Mouse (Mus musculus) limb, embryonic 14.5 days (tissue): ENCODE data around the gene Ccr9. TPM values are rescaled to one million over a fixed set of nuclear protein-coding genes. Genes with fewer than 3 reads are reported as not detected.
"Not testable (repeated sequence)": the region's sequence is repeated elsewhere in the genome, so short reads cannot be mapped to it uniquely, and the experiment has no call there.

ENCODE experiments used
- ATAC-seq: fragments of 200-750 bp; cut with Nextera tagmentation; 2 replicates; pipeline ENCODE4 v1.8.0; 2017; ENCODE audit warnings: low read depth, moderate number of reproducible peaks, moderate TSS enrichment; ENCODE audit not compliant: low FRiP score
- DNase-seq: peaks from one replicate; pipeline ENCODE4 v3.0.0-alpha.2; 2015; ENCODE audit warnings: low spot score
- H3K27ac ChIP-seq: fragments of 300-500 bp; sonication (generic); replicated peaks from 2 replicates; pipeline ENCODE4 v1.5.1; 2014; ENCODE audit warnings: low read depth, mild to moderate bottlenecking, low read length, moderate library complexity, mixed read lengths
- H3K27me3 ChIP-seq: fragments of 300-500 bp; sonication (generic); 2 replicates; pipeline ENCODE4 v1.6.1; 2014; ENCODE audit warnings: low read length, mixed read lengths; ENCODE audit not compliant: control insufficient read depth, insufficient read depth
- H3K36me3 ChIP-seq: fragments of 300-500 bp; sonication (generic); 2 replicates; pipeline ENCODE4 v1.6.1; 2014; ENCODE audit warnings: mild to moderate bottlenecking, low read length, moderate library complexity, mixed read lengths; ENCODE audit not compliant: control insufficient read depth, insufficient read depth
- H3K4me1 ChIP-seq: fragments of 300-500 bp; sonication (generic); 2 replicates; pipeline ENCODE4 v1.6.1; 2014; ENCODE audit warnings: antibody characterized with exemption, low read length, mixed read lengths; ENCODE audit not compliant: control insufficient read depth, insufficient read depth
- H3K4me2 ChIP-seq: fragments of 300-500 bp; sonication (generic); replicated peaks from 2 replicates; pipeline ENCODE4 v1.6.1; 2014; ENCODE audit warnings: low read depth, mild to moderate bottlenecking, low read length, moderate library complexity; ENCODE audit not compliant: severe bottlenecking
- H3K4me3 ChIP-seq: fragments of 300-500 bp; sonication (generic); replicated peaks from 2 replicates; pipeline ENCODE4 v1.5.1; 2014; ENCODE audit warnings: low read length
- H3K9ac ChIP-seq: fragments of 300-500 bp; sonication (generic); 2 replicates; pipeline ENCODE4 v1.6.1; 2014; ENCODE audit warnings: mild to moderate bottlenecking, low read depth, low read length, moderate library complexity; ENCODE audit not compliant: severe bottlenecking
- H3K9me3 ChIP-seq: fragments of 300-500 bp; sonication (generic); 2 replicates; pipeline ENCODE4 v1.6.1; 2016; ENCODE audit warnings: low read length; ENCODE audit not compliant: control insufficient read depth
- POLR2A ChIP-seq: fragments of 200-500 bp; IDR thresholded peaks from 2 replicates; pipeline ENCODE4 v1.8.0; 2012; ENCODE audit warnings: inconsistent platforms, mild to moderate bottlenecking, moderate library complexity, borderline replicate concordance; ENCODE audit not compliant: insufficient read depth, insufficient read length; ENCODE audit errors: extremely low read depth
- WGBS: fragments of 180-500 bp; shearing (Covaris S2); extraction: QIAGEN DNeasy Blood & Tissue Kit; methylation state at CpG from one replicate; pipeline ENCODE4 v1.1.7; 2014; 5-methylcytosine and 5-hydroxymethylcytosine counted together
- polyA plus RNA-seq, 2 experiments: library from polyadenylated mRNA; depleted of rRNA in 1 of 2; stranded (reverse) in 1 of 2; unstranded in 1 of 2; fragments of >200 nt; fragmentation: Nextera tagmentation in 1 of 2; extraction: Ambion mirVana in 1 of 2; gene quantifications; 2 replicates each; pipeline versions ENCODE4 v1.2.1 to v1.2.3; 2012 to 2014

Gene Ccr9
- polyA plus RNA-seq, 2 experiments, result 0.09 to 0.17 TPM

GRCm38 (mm10) chr9:123740799-123741198 is 62.6 kb downstream of the Ccr9 start:
- no peak overlapping the region for H3K4me2 ChIP-seq
- no peak for ATAC-seq
- H3K9ac ChIP-seq, result no peak overlapping the region

GRCm38 (mm10) chr9:123749687-123750086 is 71.4 kb downstream of the Ccr9 start:
- H3K27me3 ChIP-seq, H3K9me3 ChIP-seq, H3K4me3 ChIP-seq, ATAC-seq, H3K4me1 ChIP-seq, H3K9ac ChIP-seq, H3K36me3 ChIP-seq, H3K27ac ChIP-seq, H3K4me2 ChIP-seq, DNase-seq: not testable (repeated sequence)
- WGBS, result 89% methylated on average over 7 of the region's 8 CpGs

More at GRCm38 (mm10) chr9:123740799-123741198, 62.6 kb downstream of the Ccr9 start:
- no peak for TF ChIP-seq POLR2A
- Histone ChIP-seq H3K4me1 (no peaks in the 10 kb centered on the region), H3K9me3 (no peaks in the 10 kb centered on the region), H3K4me3 (no peak overlapping the region), H3K27ac (no peak overlapping the region), H3K27me3 (no peaks in the 10 kb centered on the region), H3K36me3 (no peaks in the 10 kb centered on the region)
- WGBS, result 79% methylated on average over 4 of the region's 4 CpGs
- DNase-seq, result no peak

GRCm38 (mm10) chr9:123754333-123754732 is 76.1 kb downstream of the Ccr9 start:
- DNase-seq (no peak), ATAC-seq (no peak)
- Histone ChIP-seq H3K27ac (no peak overlapping the region), H3K9ac (no peak overlapping the region), H3K27me3 (no peaks in the 10 kb centered on the region), H3K9me3 (no peaks in the 10 kb centered on the region), H3K4me2 (no peak overlapping the region), H3K36me3 (no peaks in the 10 kb centered on the region), H3K4me3 (no peak overlapping the region), H3K4me1 (no peaks in the 10 kb centered on the region)
- TF ChIP-seq POLR2A, result no peak
- 87% methylated on average over 4 of the region's 4 CpGs for WGBS

- Histone ChIP-seq H3K9me3 (no peaks in the 10 kb centered on the region), H3K4me1 (no peaks in the 10 kb centered on the region), H3K4me2 (no peak overlapping the region), H3K27ac (no peak overlapping the region), H3K4me3 (no peak overlapping the region), H3K9ac (no peak overlapping the region), H3K27me3 (no peaks in the 10 kb centered on the region), H3K36me3 (no peaks in the 10 kb centered on the region)
- WGBS, result 80% methylated on average over 3 of the region's 3 CpGs
- TF ChIP-seq POLR2A, result no peak
- no peak for ATAC-seq
- DNase-seq, result no peak
Measured at GRCm38 (mm10) chr9:123756752-123757151, 78.5 kb downstream of the Ccr9 start.

GRCm38 (mm10) chr9:123757326-123757725 is 79.1 kb downstream of the Ccr9 start:
- no peaks in the 10 kb centered on the region for H3K27me3 ChIP-seq
- no peak overlapping the region for H3K4me2 ChIP-seq
- no peaks in the 10 kb centered on the region for H3K9me3 ChIP-seq
- no peak overlapping the region for H3K4me3 ChIP-seq
- H3K27ac ChIP-seq, result no peak overlapping the region
- no peaks in the 10 kb centered on the region for H3K36me3 ChIP-seq
- H3K9ac ChIP-seq, result no peak overlapping the region
- 50% methylated on average over 2 of the region's 2 CpGs for WGBS
- DNase-seq, result no peak
- TF ChIP-seq POLR2A, result no peak
- ATAC-seq, result no peak
- H3K4me1 ChIP-seq, result no peaks in the 10 kb centered on the region

- no peaks in the 10 kb centered on the region for H3K4me1 ChIP-seq
- ATAC-seq (no peak), DNase-seq (no peak)
- H3K4me2 ChIP-seq, result no peak overlapping the region
- no peak overlapping the region for H3K9ac ChIP-seq
- no peaks in the 10 kb centered on the region for H3K27me3 ChIP-seq
- H3K36me3 ChIP-seq, result no peaks in the 10 kb centered on the region
- no peak overlapping the region for H3K27ac ChIP-seq
- no peaks in the 10 kb centered on the region for H3K9me3 ChIP-seq
- no peak overlapping the region for H3K4me3 ChIP-seq
- TF ChIP-seq POLR2A, result no peak
- WGBS, result 71% methylated on average over 1 of the region's 1 CpGs
Measured at GRCm38 (mm10) chr9:123758156-123758555, 79.9 kb downstream of the Ccr9 start.
